Mouse (Mus musculus): ENCODE results near the gene Syt10.
"Not testable (repeated sequence)": the region's sequence is repeated elsewhere in the genome, so short reads cannot be mapped to it uniquely, and the experiment has no call there.

Syt10 gene

GRCm38 (mm10) chr15:89841364-89842017 is at the start of gene Syt10:
Gene Syt10, minus strand, starts transcription at chr15:89841860.
- no peak for DNase-seq (ENCODE audit: low read depth, low spot score)

- no peak for DNase-seq (ENCODE audit: low read depth, low spot score)
Measured at GRCm38 (mm10) chr15:89883799-89884198, 42.1 kb upstream of the Syt10 start.

GRCm38 (mm10) chr15:89878981-89879380 is 37.3 kb upstream of the Syt10 start:
- DNase-seq (ENCODE audit: low read depth, low spot score), result no peak

GRCm38 (mm10) chr15:89816098-89816497 is 25.6 kb downstream of the Syt10 start:
- DNase-seq (ENCODE audit: low read depth, low spot score), result no peak

- DNase-seq (ENCODE audit: low read depth, low spot score), result no peak
Measured at GRCm38 (mm10) chr15:89804478-89804877, 37.2 kb downstream of the Syt10 start.

- DNase-seq (ENCODE audit: low read depth, low spot score), result no peak
Measured at GRCm38 (mm10) chr15:89779928-89780327, 61.7 kb downstream of the Syt10 start.

GRCm38 (mm10) chr15:89766016-89766415 is 75.6 kb downstream of the Syt10 start:
- DNase-seq (ENCODE audit: low read depth, low spot score), result not testable (repeated sequence)

GRCm38 (mm10) chr15:89733611-89734010 is 108.0 kb downstream of the Syt10 start:
- DNase-seq (ENCODE audit: low read depth, low spot score), result no peak
